Mouse (Mus musculus) megakaryocyte, embryonic 14.5 days (primary cell): ENCODE results near the gene Lrrc1.

Experiments used
- FLI1 ChIP-seq: IDR thresholded peaks from 2 replicates; pipeline ENCODE4 v1.6.1; 2012; ENCODE audit warnings: low read length, inconsistent platforms, mixed read lengths
- GATA1 ChIP-seq: IDR thresholded peaks from 3 replicates; pipeline ENCODE4 v1.6.1; 2012; ENCODE audit warnings: mixed read lengths, low read length, inconsistent platforms, borderline replicate concordance

DNA sequence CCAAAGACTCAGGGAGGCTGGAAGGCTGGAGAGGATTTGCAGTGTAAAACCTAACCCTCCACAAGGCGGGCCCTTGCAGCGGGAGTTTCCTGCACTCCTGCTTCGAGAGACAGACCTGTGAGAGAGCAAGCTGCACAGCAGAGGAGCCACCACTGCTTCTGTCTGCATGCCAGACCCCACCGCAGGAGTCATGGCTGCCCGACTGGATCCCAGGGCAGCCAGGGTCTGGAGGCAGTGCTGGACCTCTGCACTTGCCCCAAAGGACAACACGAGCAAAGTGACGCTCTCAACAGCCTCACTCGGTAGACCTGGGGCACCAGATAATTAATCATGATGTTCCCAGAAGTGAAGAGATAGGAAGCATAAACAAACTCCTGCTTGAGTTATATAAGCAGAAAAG is 72.1 kb downstream of the Lrrc1 start:
- no peak for TF ChIP-seq GATA1
- no peak for TF ChIP-seq FLI1
